Mouse (Mus musculus) midbrain, embryonic 13.5 days (tissue): Measurements from ENCODE around the gene Ctdnep1. TPM values are rescaled to one million over a fixed set of nuclear protein-coding genes. Genes with fewer than 3 reads are reported as not detected.

Source experiments
- ATAC-seq: fragments of 200-750 bp; cut with Nextera tagmentation; 2 replicates; pipeline ENCODE4 v1.8.0; 2017; ENCODE audit warnings: mild to moderate bottlenecking, moderate TSS enrichment, moderate library complexity
- H3K27ac ChIP-seq: fragments of 300-500 bp; sonication (generic); 2 replicates; pipeline ENCODE4 v1.5.1; 2015; ENCODE audit warnings: inconsistent platforms, mild to moderate bottlenecking, moderate library complexity
- H3K27me3 ChIP-seq: fragments of 300-500 bp; sonication (generic); 2 replicates; pipeline ENCODE4 v1.6.1; 2015; ENCODE audit warnings: mild to moderate bottlenecking, inconsistent platforms
- H3K36me3 ChIP-seq: fragments of 300-500 bp; sonication (generic); 2 replicates; pipeline ENCODE4 v1.6.1; 2015; ENCODE audit warnings: mild to moderate bottlenecking, inconsistent platforms
- H3K4me1 ChIP-seq: fragments of 300-500 bp; sonication (generic); replicated peaks from 2 replicates; pipeline ENCODE4 v1.6.1; 2015; ENCODE audit warnings: inconsistent platforms
- H3K4me2 ChIP-seq: fragments of 300-500 bp; sonication (generic); replicated peaks from 2 replicates; pipeline ENCODE4 v1.6.1; 2015; ENCODE audit warnings: moderate library complexity, mild to moderate bottlenecking, inconsistent platforms
- H3K4me3 ChIP-seq: fragments of 300-500 bp; sonication (generic); replicated peaks from 2 replicates; pipeline ENCODE4 v1.5.1; 2015; ENCODE audit warnings: mild to moderate bottlenecking, inconsistent platforms
- H3K9ac ChIP-seq: fragments of 300-500 bp; sonication (generic); replicated peaks from 2 replicates; pipeline ENCODE4 v1.6.1; 2015; ENCODE audit warnings: mild to moderate bottlenecking, inconsistent platforms
- H3K9me3 ChIP-seq: fragments of 300-500 bp; sonication (generic); 2 replicates; pipeline ENCODE4 v1.6.1; 2016; ENCODE audit warnings: mild to moderate bottlenecking, inconsistent platforms
- WGBS: fragments of 180-500 bp; shearing (Covaris S2); methylation state at CpG from one replicate; pipeline ENCODE4 v1.1.7; 2015; 5-methylcytosine and 5-hydroxymethylcytosine counted together
- polyA plus RNA-seq: library from polyadenylated mRNA; unstranded; fragments of >200 nt; fragmentation: Nextera tagmentation; extraction: Ambion mirVana; gene quantifications from 2 replicates; pipeline ENCODE4 v1.2.1, GENCODE M21; 2015

Ctdnep1 gene
- polyA plus RNA-seq, 1 experiment from 2014 or later = 22.9 TPM

- Histone ChIP-seq H3K27ac (peak overlapping the region; percentile 96), H3K4me1 (peaks cover 65% of the 10 kb centered on the region)
- whole genome bisulfite sequencing = 13% methylated on average over 8 of the region's 8 CpGs
Measured at GRCm38 (mm10) chr11:70001159-70001558, 20.2 kb downstream of the Ctdnep1 start.

GRCm38 (mm10) chr11:70001865-70002264 is 20.9 kb downstream of the Ctdnep1 start:
- ATAC-seq = no peak
- H3K4me1 ChIP-seq = peaks cover 65% of the 10 kb centered on the region
- H3K4me2 ChIP-seq = peak overlapping the region; percentile 90
- peaks cover 3% of the 10 kb centered on the region; the same call in 1 of the 2 replicates for H3K9me3 ChIP-seq
- no peaks in the 10 kb centered on the region for H3K27me3 ChIP-seq
- H3K9ac ChIP-seq = peak overlapping the region; percentile 87; the same call in 1 of the 2 replicates
- H3K27ac ChIP-seq = no peak overlapping the region
- H3K36me3 ChIP-seq = peaks cover 48% of the 10 kb centered on the region
- H3K4me3 ChIP-seq = peak overlapping the region; percentile 75

More at GRCm38 (mm10) chr11:70001159-70001558, 20.2 kb downstream of the Ctdnep1 start:
- ATAC-seq = no peak
- peak overlapping the region; percentile 75 for H3K4me3 ChIP-seq
- peak overlapping the region; percentile 87 for H3K9ac ChIP-seq
- H3K4me2 ChIP-seq = peak overlapping the region; percentile 90
- peaks cover 3% of the 10 kb centered on the region; the same call in 1 of the 2 replicates for H3K9me3 ChIP-seq
- peaks cover 41% of the 10 kb centered on the region for H3K36me3 ChIP-seq
- H3K27me3 ChIP-seq = no peaks in the 10 kb centered on the region

GRCm38 (mm10) chr11:70002471-70002870 is 21.5 kb downstream of the Ctdnep1 start:
- H3K36me3 ChIP-seq = peaks cover 54% of the 10 kb centered on the region
- 94% methylated on average over 2 of the region's 2 CpGs for WGBS

GRCm38 (mm10) chr11:70005521-70005920 is 24.6 kb downstream of the Ctdnep1 start:
- H3K27ac ChIP-seq = no peak overlapping the region
- peaks cover 39% of the 10 kb centered on the region for H3K4me1 ChIP-seq
- H3K27me3 ChIP-seq = no peaks in the 10 kb centered on the region
- H3K4me3 ChIP-seq = no peak overlapping the region
- H3K4me2 ChIP-seq = no peak overlapping the region
- ATAC-seq = no peak
- H3K36me3 ChIP-seq = peaks cover 62% of the 10 kb centered on the region
- 30% methylated on average over 5 of the region's 5 CpGs for WGBS
- H3K9ac ChIP-seq = no peak overlapping the region
- peaks cover 3% of the 10 kb centered on the region; the same call in 1 of the 2 replicates for H3K9me3 ChIP-seq

More at GRCm38 (mm10) chr11:70002471-70002870, 21.5 kb downstream of the Ctdnep1 start:
- H3K9me3 ChIP-seq = peaks cover 3% of the 10 kb centered on the region; the same call in 1 of the 2 replicates
- H3K4me2 ChIP-seq = peak overlapping the region; percentile 90
- ATAC-seq = no peak
- no peak overlapping the region for H3K27ac ChIP-seq
- H3K27me3 ChIP-seq = no peaks in the 10 kb centered on the region
- H3K4me3 ChIP-seq = peak overlapping the region; percentile 75
- H3K9ac ChIP-seq = peak overlapping the region; percentile 46; the same call in 1 of the 2 replicates
- peaks cover 61% of the 10 kb centered on the region for H3K4me1 ChIP-seq

GRCm38 (mm10) chr11:70010033-70010432 is 29.1 kb downstream of the Ctdnep1 start:
- no peaks in the 10 kb centered on the region for H3K27me3 ChIP-seq
- no peak overlapping the region for H3K9ac ChIP-seq
- ATAC-seq = no peak
- H3K9me3 ChIP-seq = no peaks in the 10 kb centered on the region
- H3K36me3 ChIP-seq = peaks cover 86% of the 10 kb centered on the region
- H3K27ac ChIP-seq = no peak overlapping the region
- WGBS = 89% methylated on average over 6 of the region's 6 CpGs
- H3K4me1 ChIP-seq = peaks cover 10% of the 10 kb centered on the region
- no peak overlapping the region for H3K4me2 ChIP-seq
- H3K4me3 ChIP-seq = no peak overlapping the region

- Histone ChIP-seq H3K9ac (no peak overlapping the region), H3K4me1 (peaks cover 14% of the 10 kb centered on the region), H3K4me3 (no peak overlapping the region), H3K27ac (no peak overlapping the region), H3K36me3 (peaks cover 81% of the 10 kb centered on the region), H3K9me3 (no peaks in the 10 kb centered on the region), H3K27me3 (no peaks in the 10 kb centered on the region), H3K4me2 (no peak overlapping the region)
- 87% methylated on average over 12 of the region's 12 CpGs for WGBS
- no peak for ATAC-seq
Measured at GRCm38 (mm10) chr11:70010548-70010947, 29.6 kb downstream of the Ctdnep1 start.

- Histone ChIP-seq H3K4me3 (no peak overlapping the region), H3K9me3 (no peaks in the 10 kb centered on the region), H3K4me1 (peaks cover 16% of the 10 kb centered on the region), H3K36me3 (peaks cover 77% of the 10 kb centered on the region), H3K27me3 (no peaks in the 10 kb centered on the region), H3K27ac (no peak overlapping the region), H3K9ac (no peak overlapping the region), H3K4me2 (no peak overlapping the region)
- ATAC-seq = no peak
- WGBS = 69% methylated on average over 10 of the region's 10 CpGs
Measured at GRCm38 (mm10) chr11:70010961-70011360, 30.0 kb downstream of the Ctdnep1 start.

GRCm38 (mm10) chr11:70012931-70013330 is 32.0 kb downstream of the Ctdnep1 start:
- Histone ChIP-seq H3K4me1 (peaks cover 30% of the 10 kb centered on the region), H3K9ac (no peak overlapping the region), H3K9me3 (no peaks in the 10 kb centered on the region), H3K4me2 (no peak overlapping the region), H3K36me3 (peaks cover 57% of the 10 kb centered on the region), H3K4me3 (no peak overlapping the region), H3K27ac (0 out of 2 replicates have a peak overlapping the region, but pooled peaks have one; percentile 19), H3K27me3 (no peaks in the 10 kb centered on the region)
- 90% methylated on average over 9 of the region's 9 CpGs for WGBS
- ATAC-seq = no peak

- Histone ChIP-seq H3K27ac (0 out of 2 replicates have a peak overlapping the region, but pooled peaks have one; percentile 19), H3K9me3 (no peaks in the 10 kb centered on the region), H3K36me3 (peaks cover 52% of the 10 kb centered on the region), H3K27me3 (no peaks in the 10 kb centered on the region), H3K4me2 (no peak overlapping the region), H3K4me1 (peaks cover 32% of the 10 kb centered on the region), H3K9ac (no peak overlapping the region), H3K4me3 (no peak overlapping the region)
- ATAC-seq = no peak
- WGBS = 89% methylated on average over 3 of the region's 3 CpGs
Measured at GRCm38 (mm10) chr11:70013408-70013807, 32.5 kb downstream of the Ctdnep1 start.

- no peaks in the 10 kb centered on the region for H3K9me3 ChIP-seq
- peaks cover 38% of the 10 kb centered on the region for H3K4me1 ChIP-seq
- H3K27me3 ChIP-seq = no peaks in the 10 kb centered on the region
- 60% methylated on average over 5 of the region's 5 CpGs for WGBS
- H3K4me3 ChIP-seq = peak overlapping the region; percentile 65; the same call in 1 of the 2 replicates
- no peak for ATAC-seq
- H3K36me3 ChIP-seq = peaks cover 46% of the 10 kb centered on the region
- no peak overlapping the region for H3K27ac ChIP-seq
- H3K9ac ChIP-seq = peak overlapping the region; percentile 79; the same call in 1 of the 2 replicates
- peak overlapping the region; percentile 91; the same call in 1 of the 2 replicates for H3K4me2 ChIP-seq
Measured at GRCm38 (mm10) chr11:70014051-70014450, 33.1 kb downstream of the Ctdnep1 start.

- Histone ChIP-seq H3K27ac (peak within 1 kb of the TSS; percentile 79), H3K9ac (peak within 1 kb of the TSS; percentile 79), H3K27me3 (no peaks in the 10 kb centered on the region), H3K4me1 (peaks cover 47% of the 10 kb centered on the region), H3K4me2 (peak within 1 kb of the TSS; percentile 91), H3K4me3 (peak within 1 kb of the TSS; percentile 65), H3K36me3 (peaks cover 36% of the 10 kb centered on the region), H3K9me3 (no peaks in the 10 kb centered on the region)
- ATAC-seq = peak; percentile 84
- WGBS = 1% methylated on average over 35 of the region's 35 CpGs
Measured at GRCm38 (mm10) chr11:70014880-70015558, 34.1 kb downstream of the Ctdnep1 start, which contains the start of gene Acadvl. TSS of gene Acadvl (minus strand) at chr11:70015411.

GRCm38 (mm10) chr11:70015677-70016076 is 34.7 kb downstream of the Ctdnep1 start:
- H3K4me1 ChIP-seq = peaks cover 54% of the 10 kb centered on the region
- peak overlapping the region; percentile 79; the same call in 1 of the 2 replicates for H3K9ac ChIP-seq
- H3K4me3 ChIP-seq = peak overlapping the region; percentile 65; the same call in 1 of the 2 replicates
- no peak for ATAC-seq
- 69% methylated on average over 6 of the region's 6 CpGs for WGBS
- H3K27me3 ChIP-seq = no peaks in the 10 kb centered on the region
- no peaks in the 10 kb centered on the region for H3K9me3 ChIP-seq
- H3K36me3 ChIP-seq = peaks cover 29% of the 10 kb centered on the region
- no peak overlapping the region for H3K27ac ChIP-seq
- peak overlapping the region; percentile 91 for H3K4me2 ChIP-seq
